Mouse (Mus musculus) liver, embryonic 12.5 days (tissue): ENCODE data around the gene Sh2d7. TPM values are rescaled to one million over a fixed set of nuclear protein-coding genes. Genes with fewer than 3 reads are reported as not detected.
"Not testable (repeated sequence)": the region's sequence is repeated elsewhere in the genome, so short reads cannot be mapped to it uniquely, and the experiment has no call there.

Experiments
- ATAC-seq: fragments of 200-750 bp; cut with Nextera tagmentation; 2 replicates; pipeline ENCODE4 v1.8.0; 2017; ENCODE audit warnings: moderate number of reproducible peaks, mild to moderate bottlenecking, moderate library complexity
- H3K27ac ChIP-seq: fragments of 300-500 bp; sonication (generic); 2 replicates; pipeline ENCODE4 v1.5.1; 2016; ENCODE audit warnings: mild to moderate bottlenecking
- H3K27me3 ChIP-seq: fragments of 300-500 bp; sonication (generic); replicated peaks from 2 replicates; pipeline ENCODE4 v1.6.1; 2016; ENCODE audit warnings: mild to moderate bottlenecking, moderate library complexity
- H3K36me3 ChIP-seq: fragments of 300-500 bp; sonication (generic); 2 replicates; pipeline ENCODE4 v1.6.1; 2016; ENCODE audit warnings: mild to moderate bottlenecking, moderate library complexity
- H3K4me1 ChIP-seq: fragments of 300-500 bp; sonication (generic); 2 replicates; pipeline ENCODE4 v1.6.1; 2016
- H3K4me2 ChIP-seq: fragments of 300-500 bp; sonication (generic); 2 replicates; pipeline ENCODE4 v1.6.1; 2016; ENCODE audit warnings: mild to moderate bottlenecking, moderate library complexity
- H3K4me3 ChIP-seq: fragments of 300-500 bp; sonication (generic); 2 replicates; pipeline ENCODE4 v1.5.1; 2016; ENCODE audit warnings: mild to moderate bottlenecking, moderate library complexity
- H3K9ac ChIP-seq: fragments of 300-500 bp; sonication (generic); 2 replicates; pipeline ENCODE4 v1.6.1; 2016; ENCODE audit warnings: mild to moderate bottlenecking, moderate library complexity
- H3K9me3 ChIP-seq: fragments of 300-500 bp; sonication (generic); replicated peaks from 2 replicates; pipeline ENCODE4 v1.6.1; 2016; ENCODE audit warnings: mild to moderate bottlenecking, moderate library complexity
- WGBS: fragments of 180-500 bp; shearing (Covaris S2); methylation state at CpG from one replicate; pipeline ENCODE4 v1.1.7; 2016; ENCODE audit not compliant: insufficient replicate concordance; 5-methylcytosine and 5-hydroxymethylcytosine counted together
- polyA plus RNA-seq: library from polyadenylated mRNA; unstranded; fragments of >200 nt; fragmentation: Nextera tagmentation; extraction: Ambion mirVana; gene quantifications from 2 replicates; pipeline ENCODE4 v1.2.1, GENCODE M21; 2016

The Sh2d7 gene
- polyA plus RNA-seq, 1 experiment from 2014 or later, result not detected

DNA sequence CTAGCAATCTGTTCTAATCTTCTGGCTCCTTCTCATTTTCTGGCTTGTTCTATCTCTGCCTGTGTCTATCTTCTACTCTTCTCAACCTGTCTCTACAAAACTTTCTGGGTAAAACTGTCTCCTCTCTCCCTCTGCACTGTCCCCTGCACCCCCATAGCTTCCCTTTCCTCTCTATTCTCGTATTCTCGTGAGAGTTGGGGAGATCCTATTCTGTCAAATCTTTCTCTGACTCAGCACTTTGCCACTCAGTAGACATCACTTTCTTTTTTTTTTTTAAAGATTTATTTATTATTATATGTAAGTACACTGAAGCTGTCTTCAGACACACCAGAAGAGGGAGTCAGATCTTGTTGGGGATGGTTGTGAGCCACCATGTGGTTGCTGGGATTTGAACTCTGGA is 45.3 kb downstream of the Sh2d7 start:
- H3K36me3 ChIP-seq, H3K4me2 ChIP-seq, H3K27me3 ChIP-seq, H3K9me3 ChIP-seq, ATAC-seq, H3K4me3 ChIP-seq, H3K9ac ChIP-seq: not testable (repeated sequence)
- WGBS, result 58% methylated on average over 2 of the region's 2 CpGs
- peak overlapping the region; percentile 77 for H3K27ac ChIP-seq
- H3K4me1 ChIP-seq, result peaks cover 38% of the 10 kb centered on the region

DNA sequence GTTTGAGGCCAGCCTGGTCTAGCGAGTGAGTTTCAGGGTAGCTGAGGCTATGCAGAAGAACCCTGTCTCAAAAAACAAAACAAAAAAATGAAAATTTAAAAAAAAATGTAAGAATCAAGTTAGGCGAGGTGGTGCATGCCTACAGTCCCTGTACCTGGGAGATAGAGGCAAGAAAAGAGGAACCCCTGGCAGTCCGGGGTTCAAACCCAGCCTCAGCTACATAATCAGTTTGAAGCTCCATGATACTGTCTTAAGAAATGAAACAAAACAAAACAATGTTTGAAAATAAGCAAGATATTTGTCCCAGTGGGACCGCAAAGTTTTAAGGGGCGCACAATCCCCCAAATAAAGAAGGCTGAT is 47.0 kb downstream of the Sh2d7 start:
- H3K9ac ChIP-seq, result peak overlapping the region; percentile 91
- H3K4me3 ChIP-seq, result peak overlapping the region; percentile 90
- no peaks in the 10 kb centered on the region for H3K27me3 ChIP-seq
- WGBS, result 29% methylated on average over 5 of the region's 5 CpGs
- H3K9me3 ChIP-seq, result no peaks in the 10 kb centered on the region
- H3K36me3 ChIP-seq, result peaks cover 18% of the 10 kb centered on the region
- H3K27ac ChIP-seq, result peak overlapping the region; percentile 53
- H3K4me1 ChIP-seq, result peaks cover 38% of the 10 kb centered on the region
- ATAC-seq, result peak; percentile 1; the same call in 1 of the 2 replicates
- peak overlapping the region; percentile 97 for H3K4me2 ChIP-seq

DNA sequence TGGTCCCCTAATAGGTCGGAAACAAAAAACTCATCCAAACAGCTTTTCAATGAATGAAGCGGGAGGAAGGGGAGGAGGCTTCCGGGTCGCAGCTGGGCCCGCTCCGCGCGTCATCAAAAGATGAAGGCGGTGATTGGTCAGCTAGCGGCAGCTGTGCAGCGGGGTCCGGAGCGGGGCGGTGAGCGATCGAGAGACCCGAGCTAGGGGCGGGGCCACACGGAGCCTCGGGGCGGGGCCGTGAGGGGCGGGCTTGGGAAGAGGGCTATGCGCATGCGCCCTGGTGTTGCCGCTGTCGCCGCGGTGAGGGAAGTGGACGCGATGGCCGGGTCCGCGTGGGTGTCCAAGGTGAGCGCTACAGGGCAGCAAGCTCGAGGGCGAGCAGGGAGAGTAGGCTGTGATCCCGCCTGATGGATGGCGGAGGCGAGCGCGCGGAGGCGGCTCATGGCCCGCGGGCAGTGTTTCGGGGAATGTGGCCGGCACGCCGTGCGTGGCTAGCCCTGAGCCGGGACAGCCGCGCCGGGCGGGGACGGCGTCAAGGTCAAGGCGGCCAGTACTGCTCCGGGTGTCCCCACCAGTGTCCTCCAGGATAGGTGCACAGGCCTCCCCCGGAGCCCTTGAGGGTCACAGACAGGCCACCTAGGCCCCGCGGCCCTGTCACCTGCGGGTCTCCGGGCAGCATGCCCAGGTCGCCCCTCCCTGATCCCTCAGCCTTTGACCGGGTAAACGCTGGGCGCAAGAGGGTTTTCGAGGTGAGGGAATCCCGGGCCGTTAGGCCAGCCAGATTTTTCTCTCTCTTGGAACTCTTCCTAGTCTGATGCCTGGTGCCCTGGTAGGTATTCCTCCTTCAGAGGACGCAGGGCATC is 47.6 kb downstream of the Sh2d7 start, which contains the start of gene Idh3a:
TSS of gene Idh3a (plus strand) at position 136 of the 863 bp plus-strand sequence.
- peaks cover 23% of the 10 kb centered on the region for H3K36me3 ChIP-seq
- no peaks in the 10 kb centered on the region for H3K27me3 ChIP-seq
- H3K4me1 ChIP-seq, result peaks cover 38% of the 10 kb centered on the region
- peak within 1 kb of the TSS; percentile 72 for H3K27ac ChIP-seq
- WGBS, result under 1% methylated on average over 73 of the region's 73 CpGs
- peak within 1 kb of the TSS; percentile 90 for H3K4me3 ChIP-seq
- H3K9ac ChIP-seq, result peak within 1 kb of the TSS; percentile 91
- ATAC-seq, result peak; percentile 94
- peak within 1 kb of the TSS; percentile 97 for H3K4me2 ChIP-seq
- H3K9me3 ChIP-seq, result no peaks in the 10 kb centered on the region

DNA sequence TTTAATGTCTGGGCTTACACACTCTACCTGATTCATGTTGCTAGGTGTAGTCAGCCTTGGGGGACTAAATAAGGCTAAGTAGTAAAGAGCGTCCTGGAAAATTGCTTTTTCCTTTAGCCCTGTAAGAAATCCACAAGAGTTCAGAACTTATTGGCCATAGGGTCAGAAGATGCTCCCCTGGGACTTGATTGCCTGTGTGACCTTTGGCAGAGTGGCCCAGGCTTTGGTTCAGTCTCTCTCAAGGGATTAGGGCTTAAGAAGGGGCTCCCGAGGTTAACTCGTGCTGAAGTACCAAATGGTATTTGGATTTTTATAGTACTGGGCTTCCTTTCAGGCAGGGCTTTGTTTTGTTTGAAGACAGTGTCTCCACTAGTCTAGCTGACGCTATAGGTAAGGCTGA is 49.1 kb downstream of the Sh2d7 start:
- Histone ChIP-seq H3K9ac (peak overlapping the region; percentile 91), H3K27me3 (no peaks in the 10 kb centered on the region), H3K4me2 (peak overlapping the region; percentile 97)

DNA sequence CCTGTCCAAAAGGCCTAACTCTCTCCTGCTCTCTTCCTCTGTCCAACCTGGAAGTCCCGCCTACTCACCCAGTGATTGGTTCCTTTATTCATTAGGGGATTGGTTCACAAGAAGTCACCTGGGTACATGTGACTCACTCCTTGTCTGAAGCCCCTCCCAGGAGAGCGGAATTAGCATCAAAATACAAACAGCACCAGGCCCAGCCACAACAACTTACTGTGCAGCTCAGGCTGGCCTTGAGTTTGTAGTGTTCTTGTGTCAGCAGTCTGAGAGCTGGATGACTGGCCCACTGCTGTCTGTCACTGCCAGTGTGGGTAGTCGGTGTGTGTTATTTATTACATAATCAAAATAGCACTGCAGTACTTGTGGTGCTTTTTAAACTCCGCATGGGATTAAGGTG is 54.9 kb downstream of the Sh2d7 start:
- ATAC-seq, H3K27ac ChIP-seq, H3K27me3 ChIP-seq, H3K4me1 ChIP-seq, H3K4me2 ChIP-seq, H3K9me3 ChIP-seq, H3K4me3 ChIP-seq, H3K9ac ChIP-seq: not testable (repeated sequence)
- peaks cover 94% of the 10 kb centered on the region for H3K36me3 ChIP-seq
- 85% methylated on average over 4 of the region's 4 CpGs for WGBS

More for the DNA sequence above, 49.1 kb downstream of the Sh2d7 start:
- WGBS, result 76% methylated on average over 4 of the region's 4 CpGs
- Histone ChIP-seq H3K9me3 (no peaks in the 10 kb centered on the region), H3K27ac (no peak overlapping the region), H3K4me3 (peak overlapping the region; percentile 90), H3K4me1 (peaks cover 38% of the 10 kb centered on the region), H3K36me3 (peaks cover 37% of the 10 kb centered on the region)
- no peak for ATAC-seq

Other genes starting within 250 kb of the Sh2d7 start
- 1.9 and 2.0 TPM in 2 replicates for gene Dmxl2, start 37.4 kb upstream of the Sh2d7 start, polyA plus RNA-seq
- gene Cib2, start 21.2 kb downstream of the Sh2d7 start, polyA plus RNA-seq, result 2.6 and 2.7 TPM in 2 replicates
- 142 and 150 TPM in 2 replicates for gene Idh3a, start 47.4 kb downstream of the Sh2d7 start, polyA plus RNA-seq
- 0.24 and 0.30 TPM in 2 replicates for gene Acsbg1, start 122.9 kb downstream of the Sh2d7 start, polyA plus RNA-seq
- gene Dnaja4, start 159.9 kb downstream of the Sh2d7 start, polyA plus RNA-seq, result 24.3 and 26.5 TPM in 2 replicates
- 124 and 127 TPM in 2 replicates for gene Wdr61, start 195.5 kb downstream of the Sh2d7 start, polyA plus RNA-seq
- 7.5 and 10.8 TPM in 2 replicates for gene Crabp1, start 225.8 kb downstream of the Sh2d7 start, polyA plus RNA-seq